Mouse (Mus musculus) left cerebral cortex, adult 2 months (tissue): ENCODE results near the gene Mthfd1. TPM values are rescaled to one million over a fixed set of nuclear protein-coding genes. Genes with fewer than 3 reads are reported as not detected.

ENCODE experiments used
- DNase-seq, 2 experiments: peaks; one replicate each; pipeline ENCODE4 v3.0.0; 2021 to 2022; ENCODE audit warnings: low spot score in 2 of 2, mixed read lengths in 1 of 2; ENCODE audit errors: extremely low spot score in 1 of 2
- H3K27ac ChIP-seq: fragments of 200-600 bp; 2 replicates; pipeline ENCODE4 v1.8.1; 2022
- H3K4me3 ChIP-seq: fragments of 200-600 bp; 2 replicates; pipeline ENCODE4 v1.8.1; 2022
- CTCF ChIP-seq: fragments of 200-600 bp; IDR thresholded peaks from 2 replicates; pipeline ENCODE4 v1.8.1; 2022; ENCODE audit warnings: antibody characterized with exemption, mild to moderate bottlenecking, moderate library complexity
- intact Hi-C: fragments of 180-260 bp; cut with DNase I; formaldehyde crosslinking; loops from one replicate; pipeline ENCODE4 v1.15.1; 2025
- total RNA-seq, 2 experiments: library from RNA; stranded (reverse); gene quantifications; 2 replicates each; pipeline ENCODE4 v1.2.3; 2021

The Mthfd1 gene
- total RNA-seq, 2 experiments from 2014 or later: 40.0 to 40.3 TPM

DNA sequence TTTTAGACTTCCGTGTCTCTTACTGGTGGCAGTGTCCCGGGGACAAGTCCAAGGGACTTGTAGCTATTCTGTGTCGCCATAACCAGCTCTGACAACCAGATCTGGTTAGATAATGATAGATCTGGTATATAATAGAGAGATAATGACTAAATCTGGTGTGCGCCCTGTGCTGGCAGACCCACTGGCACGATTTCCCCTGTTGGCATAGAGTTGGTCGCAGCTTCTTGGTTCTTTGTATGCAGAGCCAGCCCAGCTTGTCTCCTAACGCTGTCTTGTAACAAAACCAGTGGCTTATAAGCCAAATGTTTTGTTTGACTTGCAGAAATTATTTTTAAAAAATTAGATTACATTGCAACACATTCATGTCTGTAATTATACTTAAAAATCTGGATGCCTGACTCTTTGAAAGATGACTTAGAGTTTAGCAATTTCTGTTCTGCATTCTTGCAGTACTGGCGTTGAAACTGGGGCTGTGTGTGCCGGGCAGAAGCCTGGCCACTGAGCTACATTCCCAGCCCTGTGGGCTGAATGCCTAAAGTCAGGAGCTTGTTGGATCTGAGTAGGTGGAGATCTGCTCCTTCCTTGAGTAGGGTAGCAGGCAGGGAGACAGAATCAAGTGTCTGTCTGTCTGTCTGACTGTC, 9.3 kb downstream of the Mthfd1 start:
- no peak for TF ChIP-seq CTCF
- peak overlapping the region; percentile 24 for H3K27ac ChIP-seq
- H3K4me3 ChIP-seq: 0 out of 2 replicates have a peak overlapping the region, but pooled peaks have one; percentile 8
- no peak for DNase-seq
- intact Hi-C loops: no loop called here

DNA sequence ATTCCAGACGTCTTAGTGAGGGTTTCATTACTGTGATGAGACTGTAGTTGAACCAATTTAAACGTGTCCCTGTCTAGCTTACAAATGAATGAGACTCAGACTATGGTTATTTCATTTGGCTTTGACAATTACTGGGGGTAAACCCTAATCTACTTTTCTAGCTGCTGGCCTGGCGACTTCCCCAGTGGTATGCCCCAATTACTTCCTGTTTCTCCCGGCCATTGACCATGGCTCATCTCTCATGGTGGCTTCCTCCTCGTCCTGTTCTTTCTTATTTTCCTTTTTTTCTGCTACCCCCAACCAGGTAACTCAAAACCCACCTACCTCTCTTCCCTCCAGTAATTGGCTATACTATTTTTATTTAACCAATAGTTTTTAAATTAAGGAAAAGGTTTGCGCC, 9.9 kb downstream of the Mthfd1 start:
- Histone ChIP-seq H3K27ac (no peak overlapping the region; the same call in 1 of the 2 replicates), H3K4me3 (no peak overlapping the region)
- TF ChIP-seq CTCF: no peak
- DNase-seq: no peak
- intact Hi-C loops: loop anchor here (5.0 kb wide), 1 partner anchor 207 kb away; no protein-coding TSS in a partner anchor

DNA sequence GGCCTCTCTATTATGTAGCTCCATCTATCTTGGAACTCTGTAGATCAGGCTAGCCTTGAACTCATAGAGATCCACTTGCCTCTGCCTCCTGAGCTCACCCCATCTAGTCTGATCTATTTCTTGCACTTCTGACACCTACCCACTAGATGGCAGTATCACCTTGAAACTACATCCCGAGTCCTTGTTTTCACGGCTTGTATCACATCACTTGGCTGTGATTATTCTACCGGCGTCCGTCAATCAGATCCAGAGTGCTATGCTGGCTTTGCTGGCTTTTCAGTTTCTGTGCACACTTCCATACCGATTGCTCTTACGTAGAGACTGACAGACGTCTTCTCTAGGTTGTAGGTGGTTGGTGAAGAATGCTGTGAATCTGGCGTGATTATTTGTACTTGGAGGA, 11.8 kb downstream of the Mthfd1 start:
- Histone ChIP-seq H3K4me3 (no peak overlapping the region), H3K27ac (no peak overlapping the region)
- TF ChIP-seq CTCF: peak; percentile 66
- intact Hi-C loops: loop anchor here (2.0 to 5.0 kb wide), 2 partner anchors 74 to 205 kb away; no protein-coding TSS in a partner anchor
- no peak for DNase-seq

DNA sequence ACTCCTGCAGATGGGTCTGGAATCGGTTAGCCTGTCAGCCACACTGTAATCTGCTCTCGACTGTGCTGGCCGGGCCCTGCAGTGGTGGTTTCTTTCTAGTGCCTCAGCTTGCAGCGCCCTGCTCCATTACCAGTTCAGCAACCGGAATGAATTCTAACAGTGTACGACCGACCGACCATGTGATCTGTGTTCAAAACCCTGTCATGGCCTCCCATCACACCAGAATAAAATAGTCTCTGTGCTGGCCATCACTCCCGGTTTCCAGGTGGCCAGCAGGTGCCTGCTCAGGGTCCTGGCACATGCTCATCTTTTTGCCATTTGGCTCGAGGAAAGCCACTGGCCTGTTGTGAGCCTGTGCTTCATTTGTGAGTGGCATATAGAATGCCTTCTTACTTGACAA, 13.6 kb downstream of the Mthfd1 start:
- Histone ChIP-seq H3K27ac (no peak overlapping the region), H3K4me3 (no peak overlapping the region)
- DNase-seq: no peak
- no peak for TF ChIP-seq CTCF
- intact Hi-C loops: loop anchor here (5.0 kb wide), 1 partner anchor 204 kb away; no protein-coding TSS in a partner anchor

DNA sequence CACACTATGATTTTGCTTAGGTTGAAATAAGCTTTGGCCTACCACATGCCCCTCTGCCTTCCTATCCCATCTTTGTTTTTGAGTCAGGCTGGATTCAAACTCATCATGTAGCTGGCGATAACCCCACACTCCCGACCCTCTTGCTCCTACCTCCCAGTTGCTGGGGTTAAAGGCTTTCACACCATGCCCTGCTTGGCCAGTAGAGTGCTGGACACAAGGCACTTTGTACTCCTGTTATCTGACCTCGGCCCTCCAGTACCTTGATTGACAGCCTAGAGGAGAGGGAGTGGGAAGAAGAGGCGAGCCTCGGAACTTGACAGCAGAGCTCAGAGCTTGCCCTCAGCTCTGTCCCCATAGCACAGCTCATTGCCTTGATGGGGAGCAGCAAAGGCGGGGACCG, 14.1 kb downstream of the Mthfd1 start:
- no peak overlapping the region for H3K4me3 ChIP-seq
- DNase-seq: no peak
- H3K27ac ChIP-seq: no peak overlapping the region
- intact Hi-C loops: loop anchor here (5.0 kb wide), 1 partner anchor 203 kb away; no protein-coding TSS in a partner anchor
- TF ChIP-seq CTCF: no peak

DNA sequence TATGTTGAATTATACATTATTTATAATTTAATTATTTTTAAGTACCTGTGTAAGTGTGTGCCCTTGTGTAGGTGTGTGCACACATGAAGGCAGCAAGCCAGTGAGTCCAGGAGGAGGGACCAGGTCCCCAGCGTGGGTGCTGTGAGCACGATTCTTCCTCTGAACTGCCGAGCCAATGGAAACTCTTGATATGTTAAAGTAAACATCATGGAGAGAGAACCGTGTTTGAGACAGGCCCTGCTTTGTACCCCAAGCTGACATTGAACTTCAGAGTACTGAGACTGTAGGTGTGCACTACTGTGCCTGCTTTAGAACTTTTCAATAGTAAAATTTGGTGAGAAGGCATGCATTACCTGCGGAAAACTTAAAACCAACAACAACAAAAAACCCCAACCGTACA, 16.4 kb downstream of the Mthfd1 start:
- no peak for DNase-seq
- no peak for TF ChIP-seq CTCF
- H3K4me3 ChIP-seq: no peak overlapping the region
- intact Hi-C loops: no loop called here
- H3K27ac ChIP-seq: no peak overlapping the region

DNA sequence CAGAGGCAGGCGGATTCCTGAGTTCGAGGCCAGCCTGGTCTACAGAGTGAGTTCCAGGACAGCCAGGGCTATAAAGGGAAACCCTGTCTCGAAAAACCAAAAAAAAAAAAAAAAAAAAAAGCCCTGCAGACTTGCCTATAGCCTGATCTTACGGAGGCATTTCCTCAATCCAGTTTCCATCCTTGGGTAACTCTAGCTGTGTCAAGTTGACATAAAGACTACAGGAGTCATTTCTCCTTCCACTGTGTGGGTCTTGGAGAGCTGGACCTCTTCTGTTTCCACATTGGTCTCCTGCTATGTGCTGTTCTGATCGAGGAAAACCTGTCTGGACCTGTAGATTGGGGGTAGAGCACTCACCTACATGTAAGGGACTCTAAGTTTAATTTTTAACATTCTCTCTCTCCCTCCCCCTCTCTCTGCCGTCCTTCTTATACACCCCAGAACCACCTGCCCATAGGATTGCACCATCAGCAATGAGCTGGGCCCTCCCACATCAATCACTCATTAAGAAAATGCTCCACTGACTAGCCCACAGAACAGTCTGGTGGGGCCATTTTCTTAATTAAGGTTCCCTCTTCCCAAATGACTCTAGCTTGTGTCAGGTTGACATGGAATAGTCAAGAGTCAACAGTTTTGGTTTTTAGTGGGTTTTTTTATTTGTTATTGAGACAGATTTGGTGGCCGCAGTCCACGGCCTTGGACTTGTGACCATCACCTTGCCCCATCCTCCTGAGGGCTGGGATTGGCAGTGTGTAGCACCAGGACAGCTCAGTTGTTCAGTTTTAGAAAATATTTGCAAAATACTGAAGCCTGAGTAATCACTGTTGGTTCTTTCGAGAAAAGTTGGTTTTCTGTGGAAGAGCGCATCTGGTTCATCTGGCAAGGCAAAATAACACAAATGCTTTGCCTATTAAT, 17.8 kb downstream of the Mthfd1 start:
- TF ChIP-seq CTCF: no peak

DNA sequence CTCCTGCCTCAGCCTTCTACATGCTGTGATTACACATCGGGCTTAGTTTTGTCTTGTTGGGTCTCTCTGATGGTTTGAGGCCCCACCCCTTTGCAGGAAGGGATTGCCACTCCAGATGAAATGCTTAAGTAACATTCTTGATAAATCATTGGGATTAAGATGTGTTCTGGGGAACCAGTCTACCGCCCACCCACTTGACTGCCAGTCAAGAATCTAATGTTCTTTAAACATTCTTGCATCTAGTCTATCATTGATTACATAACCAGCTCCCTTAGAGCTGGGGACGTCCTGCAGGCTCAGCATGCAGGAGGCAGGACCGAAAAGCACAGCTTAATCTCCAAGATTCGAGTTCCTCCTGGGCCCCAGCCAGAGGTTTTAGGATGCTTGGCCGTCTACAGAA, 23.1 kb downstream of the Mthfd1 start:
- H3K27ac ChIP-seq: no peak overlapping the region
- intact Hi-C loops: no loop called here

More for the DNA sequence above, 17.8 kb downstream of the Mthfd1 start:
- intact Hi-C loops: no loop called here
- Histone ChIP-seq H3K4me3 (no peak overlapping the region), H3K27ac (no peak overlapping the region)
- no peak for DNase-seq

DNA sequence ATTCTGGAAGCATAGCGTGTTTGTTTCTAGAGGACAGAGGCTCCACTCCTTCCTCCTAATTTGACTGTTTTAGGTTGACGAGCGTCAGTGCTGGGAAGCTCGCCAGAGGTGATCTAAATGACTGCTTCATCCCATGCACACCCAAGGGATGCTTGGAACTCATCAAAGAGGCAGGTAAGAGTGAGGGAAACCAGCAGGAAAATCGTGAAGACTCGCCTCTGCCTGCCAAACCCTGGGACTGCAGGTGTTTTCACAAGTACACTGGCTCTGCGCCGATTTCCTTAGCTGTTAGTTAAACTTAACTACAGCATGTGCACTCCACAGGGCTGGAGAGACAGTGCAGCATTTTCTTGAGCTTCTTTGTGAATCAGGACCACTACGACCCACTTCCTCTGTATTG, 25.5 kb downstream of the Mthfd1 start:
- Histone ChIP-seq H3K27ac (peak overlapping the region; percentile 12), H3K4me3 (no peak overlapping the region)
- intact Hi-C loops: loop anchor here (5.0 kb wide), 1 partner anchor 47 kb away; no protein-coding TSS in a partner anchor
- TF ChIP-seq CTCF: no peak
- peak in 1 of 2 experiments; percentile 51 for DNase-seq

More for the DNA sequence above, 23.1 kb downstream of the Mthfd1 start:
- no peak for TF ChIP-seq CTCF
- DNase-seq: no peak
- no peak overlapping the region for H3K4me3 ChIP-seq

DNA sequence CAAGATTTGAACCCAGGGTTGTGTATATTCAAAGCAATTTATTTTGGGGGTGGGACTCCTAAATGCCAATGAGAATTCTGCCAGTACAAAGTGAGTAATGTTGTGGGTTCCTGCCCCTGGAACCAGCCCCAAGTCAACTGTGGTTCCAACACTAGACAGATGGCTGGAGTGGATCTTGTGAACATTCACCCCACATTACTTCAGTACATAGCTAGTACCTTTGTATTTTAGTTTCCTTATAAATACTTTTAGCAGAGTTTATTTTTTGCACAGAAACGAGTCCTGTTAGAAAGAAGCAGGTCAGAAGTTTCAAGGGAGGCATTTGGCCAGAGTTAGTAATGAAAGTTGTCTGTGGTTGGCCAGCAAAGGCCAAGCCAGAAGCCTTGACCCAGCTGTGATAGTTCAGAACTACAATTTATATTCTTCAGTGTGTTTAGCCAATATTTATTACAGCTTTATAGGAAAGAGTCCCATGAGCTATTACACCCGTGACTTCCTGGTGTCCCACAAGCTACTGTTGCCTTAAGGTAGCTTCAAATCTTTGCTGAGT, 26.1 kb downstream of the Mthfd1 start:
- peak overlapping the region; percentile 24 for H3K27ac ChIP-seq
- intact Hi-C loops: loop anchor here (5.0 kb wide), 1 partner anchor 46 kb away; no protein-coding TSS in a partner anchor
- DNase-seq: no peak
- H3K4me3 ChIP-seq: no peak overlapping the region
- no peak for TF ChIP-seq CTCF

DNA sequence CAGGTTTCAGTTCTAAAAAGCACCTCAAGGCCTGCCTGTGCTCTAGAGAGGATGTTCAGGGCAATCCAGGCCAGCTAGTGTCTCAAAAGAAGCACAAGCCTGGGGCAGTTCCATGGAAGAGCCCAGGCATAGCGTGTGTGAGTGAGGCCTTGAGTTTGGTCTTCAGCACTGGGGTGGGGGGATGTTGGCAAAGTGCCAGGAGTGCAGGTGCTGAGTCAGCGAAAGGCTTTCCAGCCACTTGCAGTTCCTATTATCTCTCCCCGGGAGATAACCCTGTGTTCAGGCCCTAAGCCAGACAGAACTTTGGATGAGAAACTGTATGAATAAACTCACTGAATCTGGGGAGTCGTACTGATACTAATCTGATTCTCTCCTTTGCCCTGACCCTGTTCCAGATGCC, 27.0 kb downstream of the Mthfd1 start:
- TF ChIP-seq CTCF: no peak
- intact Hi-C loops: loop anchor here (5.0 kb wide), 1 partner anchor 45 kb away; no protein-coding TSS in a partner anchor
- Histone ChIP-seq H3K27ac (peak overlapping the region; percentile 12; the same call in 1 of the 2 replicates), H3K4me3 (no peak overlapping the region)
- DNase-seq: no peak
